Mouse (Mus musculus) frontal cortex, adult (tissue): ENCODE data around the gene Rtn4rl1.

Experiments
- ATAC-seq: cut with Nextera tagmentation; 2 replicates; pipeline ENCODE4 v1.9.2; 2017; ENCODE audit warnings: mild to moderate bottlenecking, moderate library complexity, mixed read lengths; ENCODE audit not compliant: low TSS enrichment

Rtn4rl1 gene

GRCm38 (mm10) chr11:75296406-75297005 is 102.9 kb downstream of the Rtn4rl1 start:
- ATAC-seq, result peak; percentile 60

GRCm38 (mm10) chr11:75297631-75298030 is 104.0 kb downstream of the Rtn4rl1 start:
- ATAC-seq, result no peak

- ATAC-seq, result no peak
Measured at GRCm38 (mm10) chr11:75298491-75298890, 104.9 kb downstream of the Rtn4rl1 start.

GRCm38 (mm10) chr11:75299786-75300185 is 106.2 kb downstream of the Rtn4rl1 start:
- no peak for ATAC-seq

- no peak for ATAC-seq
Measured at GRCm38 (mm10) chr11:75300954-75301353, 107.4 kb downstream of the Rtn4rl1 start.

GRCm38 (mm10) chr11:75304797-75305196 is 111.2 kb downstream of the Rtn4rl1 start:
- no peak for ATAC-seq

- ATAC-seq, result peak; percentile 81
Measured at GRCm38 (mm10) chr11:75308650-75309049, 115.1 kb downstream of the Rtn4rl1 start.

GRCm38 (mm10) chr11:75310813-75311212 is 117.2 kb downstream of the Rtn4rl1 start:
- ATAC-seq, result no peak

- peak; percentile 56; the same call in 1 of the 2 replicates for ATAC-seq
Measured at GRCm38 (mm10) chr11:75311751-75312150, 118.2 kb downstream of the Rtn4rl1 start.

- peak; percentile 74; the same call in 1 of the 2 replicates for ATAC-seq
Measured at GRCm38 (mm10) chr11:75313834-75314233, 120.3 kb downstream of the Rtn4rl1 start.
